Mouse (Mus musculus): ENCODE measurements around the gene Isoc2a.

Gene Isoc2a

GRCm38 (mm10) chr7:4918681-4919080 lies 41.7 kb downstream of the Isoc2a start:
- DNase-seq (ENCODE audit: low read depth, low spot score) = no peak

GRCm38 (mm10) chr7:4919096-4919495 lies 42.1 kb downstream of the Isoc2a start:
- DNase-seq (ENCODE audit: low read depth, low spot score) = no peak

- DNase-seq (ENCODE audit: low read depth, low spot score) = no peak
Measured at GRCm38 (mm10) chr7:4919971-4920370, 43.0 kb downstream of the Isoc2a start.

GRCm38 (mm10) chr7:4920496-4920895 lies 43.5 kb downstream of the Isoc2a start:
- no peak for DNase-seq (ENCODE audit: low read depth, low spot score)

DNA sequence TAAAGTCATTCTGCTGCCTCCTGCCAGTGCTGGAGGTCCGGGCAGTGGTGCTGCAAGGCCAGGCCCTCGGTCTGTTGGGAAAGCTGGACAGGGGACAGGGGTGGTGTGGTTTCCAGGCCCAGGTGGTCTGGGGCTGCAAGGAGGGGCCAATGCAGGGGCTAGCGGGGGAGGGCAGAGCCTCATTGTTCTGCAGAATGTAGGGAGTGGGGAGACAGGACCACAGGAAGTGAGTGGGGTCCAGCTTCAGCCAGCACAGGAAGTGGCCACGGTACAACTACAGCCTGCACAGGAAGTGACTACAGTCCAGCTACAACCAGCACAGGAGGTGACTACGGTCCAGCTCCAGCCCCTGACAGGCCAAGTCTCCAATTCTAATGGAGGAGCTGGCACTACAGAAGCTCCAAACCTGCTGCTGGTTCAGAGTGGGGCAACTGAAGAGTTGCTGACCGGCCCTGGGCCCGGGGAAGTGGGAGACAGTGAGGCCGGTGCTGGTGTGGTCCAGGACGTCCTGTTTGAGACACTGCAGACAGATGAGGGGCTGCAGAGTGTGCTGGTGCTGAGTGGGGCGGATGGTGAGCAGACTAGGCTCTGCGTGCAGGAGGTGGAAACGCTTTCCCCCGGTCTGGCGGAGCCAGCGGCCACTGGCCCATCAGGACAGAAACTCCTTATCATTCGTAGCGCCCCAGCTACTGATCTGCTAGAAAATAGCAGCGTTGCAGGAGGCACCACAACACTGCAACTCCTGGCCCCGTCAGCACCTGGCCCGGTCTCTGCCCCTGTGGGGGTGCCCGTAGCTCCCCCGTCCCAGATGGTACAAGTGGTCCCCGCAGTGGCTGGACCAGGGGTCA lies 44.2 kb downstream of the Isoc2a start:
- DNase-seq (ENCODE audit: low read depth, low spot score) = no peak

DNA sequence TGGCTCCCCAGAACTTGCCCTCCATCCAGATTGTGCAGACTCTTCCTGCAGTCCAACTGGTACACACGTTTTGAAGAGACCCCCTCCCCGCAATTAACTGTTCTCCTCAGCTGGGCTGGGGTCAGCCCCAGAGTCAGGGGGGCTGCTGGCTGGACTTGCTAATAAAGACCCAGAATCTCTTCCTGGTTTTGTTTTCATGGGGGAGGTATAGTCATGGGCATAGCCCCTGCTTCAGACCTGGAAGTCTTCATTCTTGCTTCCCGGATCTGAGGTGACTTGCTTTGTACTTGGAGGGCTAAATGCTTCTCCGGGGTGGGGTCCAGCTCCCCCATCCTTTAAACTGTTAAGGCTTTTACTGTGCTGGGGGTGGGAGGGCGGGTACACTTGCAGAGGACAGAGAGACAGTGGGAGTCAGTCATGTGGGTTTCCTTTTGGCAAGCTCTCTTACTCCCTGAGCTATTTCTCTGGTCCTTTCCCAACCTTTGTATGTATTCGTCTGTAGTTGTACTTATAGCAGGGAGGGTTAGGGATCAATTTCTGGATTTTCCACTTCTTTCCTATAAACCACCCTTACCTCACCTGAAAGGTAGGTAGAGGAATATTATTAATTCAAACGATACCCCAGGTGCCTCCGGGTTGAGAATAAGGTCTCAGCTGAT lies 45.0 kb downstream of the Isoc2a start, which contains the start of gene Nat14:
Gene Nat14, plus strand, starts transcription at position 205 of the 659 bp plus-strand sequence.
- no peak for DNase-seq (ENCODE audit: low read depth, low spot score)

GRCm38 (mm10) chr7:4922508-4922907 lies 45.6 kb downstream of the Isoc2a start:
- peak; percentile 86 for DNase-seq (ENCODE audit: low read depth, low spot score)

GRCm38 (mm10) chr7:4922931-4923565 lies 46.1 kb downstream of the Isoc2a start:
- DNase-seq (ENCODE audit: low read depth, low spot score) = peak; percentile 85

- DNase-seq (ENCODE audit: low read depth, low spot score) = no peak
Measured at GRCm38 (mm10) chr7:4923586-4924364, 46.8 kb downstream of the Isoc2a start.

- DNase-seq (ENCODE audit: low read depth, low spot score) = no peak
Measured at GRCm38 (mm10) chr7:4924483-4924882, 47.5 kb downstream of the Isoc2a start.

- DNase-seq (ENCODE audit: low read depth, low spot score) = no peak
Measured at GRCm38 (mm10) chr7:4924891-4925301, 47.9 kb downstream of the Isoc2a start.

DNA sequence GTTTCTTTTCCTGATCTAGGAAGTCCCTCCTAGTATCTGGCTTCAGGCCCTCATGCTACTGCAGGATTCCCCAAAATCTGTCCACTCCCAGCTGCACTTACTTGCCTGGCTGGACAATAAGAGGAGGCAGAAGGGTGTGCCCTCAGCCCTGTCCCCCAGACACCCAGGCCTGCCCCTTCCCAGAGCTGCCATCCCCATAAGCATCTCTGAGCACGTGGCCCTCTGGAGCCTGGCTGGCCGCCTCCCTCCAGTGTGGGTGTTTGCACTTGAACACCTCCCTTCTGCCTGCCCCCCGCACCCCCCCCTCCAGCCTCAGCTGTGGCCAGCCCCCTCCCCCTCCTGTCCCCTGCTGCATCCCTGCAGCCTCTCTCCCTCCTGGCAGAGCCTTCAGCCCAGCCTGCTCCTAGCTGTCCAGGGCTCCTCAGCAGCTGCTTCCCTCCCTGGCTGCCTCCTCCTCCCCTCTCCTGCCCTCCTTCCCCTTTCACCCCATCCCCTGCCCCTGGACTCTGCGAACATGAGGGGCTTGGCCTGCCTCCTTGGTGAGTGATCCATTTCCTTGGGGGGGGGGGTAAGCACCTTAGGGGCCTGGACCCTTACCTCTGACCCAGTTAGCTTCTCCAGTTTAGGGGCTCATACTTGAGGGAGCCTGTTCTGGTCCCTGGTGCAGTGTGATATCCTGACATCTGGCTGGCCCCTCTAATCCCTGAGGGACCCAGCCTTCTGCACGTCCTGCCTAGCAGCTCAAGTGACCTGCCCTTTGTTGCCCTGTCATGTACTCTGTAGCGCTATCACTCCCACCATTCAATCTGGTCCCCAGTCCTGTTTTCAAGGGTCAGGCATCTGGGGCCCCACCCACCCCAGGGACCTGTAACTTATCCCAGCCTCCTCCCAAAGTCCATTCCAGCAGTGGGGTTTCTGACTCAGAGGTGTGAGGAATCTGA lies 48.8 kb downstream of the Isoc2a start, which contains the start of gene Ssc5d:
Gene Ssc5d, plus strand, starts transcription at position 345 of the 941 bp plus-strand sequence.
- DNase-seq (ENCODE audit: low read depth, low spot score) = no peak

DNA sequence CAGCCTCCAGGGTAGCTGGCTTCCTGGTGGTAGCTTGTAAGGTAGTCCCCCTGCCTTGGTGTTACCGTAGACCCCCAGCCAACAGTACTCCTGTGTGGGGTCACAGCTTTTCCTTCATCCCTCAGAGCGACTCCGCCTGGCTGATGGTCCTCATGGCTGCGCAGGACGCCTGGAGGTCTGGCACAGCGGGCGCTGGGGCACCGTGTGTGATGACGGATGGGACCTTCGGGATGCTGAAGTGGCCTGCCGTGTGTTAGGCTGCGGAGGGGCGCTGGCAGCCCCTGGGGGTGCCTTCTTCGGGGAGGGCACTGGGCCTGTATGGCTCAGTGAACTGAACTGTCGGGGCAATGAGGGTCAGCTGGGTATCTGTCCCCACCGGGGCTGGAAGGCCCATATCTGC lies 49.9 kb downstream of the Isoc2a start:
- DNase-seq (ENCODE audit: low read depth, low spot score) = no peak

DNA sequence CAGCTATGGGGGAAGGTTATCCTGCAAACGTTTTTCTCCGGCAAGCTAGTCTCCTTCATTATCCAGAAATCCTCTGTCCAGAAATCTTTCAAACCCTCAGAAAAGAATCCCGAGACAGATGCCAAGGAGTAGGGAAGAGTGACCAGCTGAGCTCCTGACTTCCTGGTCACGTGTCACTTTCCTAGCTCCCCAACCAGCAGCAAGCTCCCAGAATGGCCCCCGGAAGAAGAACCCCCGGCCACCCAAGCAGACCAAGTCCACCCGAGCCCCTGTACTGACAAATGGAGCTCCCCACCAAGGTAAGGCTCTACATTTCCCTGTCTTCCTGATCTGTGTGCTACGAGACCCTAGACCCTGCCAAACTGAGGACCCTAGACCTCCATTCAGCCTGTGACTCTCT lies 50.8 kb downstream of the Isoc2a start:
- no peak for DNase-seq (ENCODE audit: low read depth, low spot score)

DNA sequence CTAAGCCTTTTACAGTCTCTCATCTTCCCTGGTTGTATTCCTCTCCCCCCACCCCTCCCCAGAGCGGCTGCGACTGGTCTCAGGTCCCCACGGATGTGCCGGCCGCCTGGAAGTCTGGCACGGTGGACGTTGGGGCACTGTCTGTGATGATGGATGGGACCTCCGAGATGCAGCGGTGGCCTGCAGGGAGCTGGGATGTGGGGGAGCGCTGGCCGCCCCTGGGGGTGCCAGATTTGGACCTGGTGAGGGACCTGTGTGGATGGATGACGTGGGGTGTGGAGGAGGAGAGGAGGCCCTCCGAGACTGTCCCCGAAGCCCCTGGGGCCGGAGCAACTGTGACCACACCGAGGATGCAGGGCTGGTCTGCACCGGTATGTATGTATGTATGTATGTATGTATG lies 51.4 kb downstream of the Isoc2a start:
- DNase-seq (ENCODE audit: low read depth, low spot score) = no peak

DNA sequence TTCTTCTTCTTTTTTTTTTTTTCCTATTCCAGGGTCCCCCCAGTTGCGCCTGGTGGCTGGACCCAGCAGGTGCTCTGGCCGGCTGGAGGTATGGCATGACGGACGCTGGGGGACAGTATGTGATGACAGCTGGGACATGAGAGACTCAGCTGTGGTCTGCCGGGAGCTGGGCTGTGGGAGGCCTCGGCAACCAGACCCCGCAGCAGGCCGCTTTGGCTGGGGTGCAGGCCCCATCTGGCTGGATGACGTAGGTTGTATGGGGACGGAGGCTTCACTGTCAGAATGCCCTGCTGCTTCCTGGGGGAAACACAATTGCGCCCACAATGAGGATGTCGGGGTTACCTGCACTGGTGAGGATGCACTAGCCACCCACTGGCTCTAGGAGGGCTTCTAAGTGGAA lies 56.1 kb downstream of the Isoc2a start:
- DNase-seq (ENCODE audit: low read depth, low spot score) = no peak

GRCm38 (mm10) chr7:4934160-4934914 lies 57.4 kb downstream of the Isoc2a start:
- no peak for DNase-seq (ENCODE audit: low read depth, low spot score)

GRCm38 (mm10) chr7:4936832-4937231 lies 59.9 kb downstream of the Isoc2a start:
- no peak for DNase-seq (ENCODE audit: low read depth, low spot score)

DNA sequence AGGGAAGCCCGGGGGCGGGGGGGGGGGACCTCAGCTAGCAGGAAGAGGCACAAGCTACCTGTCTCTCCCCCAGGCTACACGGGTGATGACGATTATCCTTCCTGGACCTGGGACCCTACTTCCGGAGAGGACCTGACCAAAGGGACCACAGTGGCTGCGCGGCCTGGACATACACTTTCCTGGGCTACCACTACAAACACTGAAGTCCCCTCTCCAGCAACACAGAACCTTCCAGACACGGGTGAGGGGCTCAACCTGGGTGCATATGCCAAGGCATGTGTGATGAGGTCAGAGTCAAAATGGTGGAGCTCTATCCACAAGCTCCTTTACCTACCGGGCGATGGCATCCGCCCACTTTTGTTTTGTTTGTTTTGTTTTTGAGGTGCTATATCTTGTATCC lies 60.4 kb downstream of the Isoc2a start:
- no peak for DNase-seq (ENCODE audit: low read depth, low spot score)

- no peak for DNase-seq (ENCODE audit: low read depth, low spot score)
Measured at GRCm38 (mm10) chr7:4938456-4938855, 61.5 kb downstream of the Isoc2a start.
